Mouse (Mus musculus): ENCODE data around the gene BC051019. TPM values are rescaled to one million over a fixed set of nuclear protein-coding genes. Genes with fewer than 3 reads are reported as not detected.

Gene BC051019
- polyA plus RNA-seq, 1 experiment from 2014 or later = 0.17 TPM

GRCm38 (mm10) chr7:109739822-109740370 lies 16.2 kb upstream of the BC051019 start:
- H3K4me3 ChIP-seq = no peak overlapping the region
- DNase-seq (ENCODE audit: low spot score) = no peak
- H3K36me3 ChIP-seq (replicated peaks) = peaks cover 23% of the 10 kb centered on the region
- H3K27ac ChIP-seq (replicated peaks) = no peak overlapping the region
- H3K27me3 ChIP-seq (replicated peaks; ENCODE audit: low read depth, poor library complexity, severe bottlenecking) = no peaks in the 10 kb centered on the region
- H3K4me1 ChIP-seq = no peaks in the 10 kb centered on the region
- 81% methylated on average over 5 of the region's 5 CpGs for WGBS
- no peaks in the 10 kb centered on the region for H3K9me3 ChIP-seq

GRCm38 (mm10) chr7:109734806-109735205 lies 11.2 kb upstream of the BC051019 start:
- 92% methylated on average over 4 of the region's 4 CpGs for WGBS
- Histone ChIP-seq H3K4me3 (no peak overlapping the region), H3K36me3 (replicated peaks) (0 out of 2 replicates have a peak, but pooled peaks cover 7% of the 10 kb centered on the region), H3K9me3 (no peaks in the 10 kb centered on the region), H3K27me3 (replicated peaks; ENCODE audit: low read depth, poor library complexity, severe bottlenecking) (no peaks in the 10 kb centered on the region), H3K27ac (replicated peaks) (no peak overlapping the region), H3K4me1 (peaks cover 15% of the 10 kb centered on the region)
- DNase-seq (ENCODE audit: low spot score) = no peak

- Histone ChIP-seq H3K27ac (replicated peaks) (no peak within 1 kb of the TSS), H3K4me3 (no peak within 1 kb of the TSS), H3K27me3 (replicated peaks; ENCODE audit: low read depth, poor library complexity, severe bottlenecking) (no peaks in the 10 kb centered on the region), H3K9me3 (no peaks in the 10 kb centered on the region), H3K36me3 (replicated peaks) (0 out of 2 replicates have a peak, but pooled peaks cover 4% of the 10 kb centered on the region), H3K4me1 (peaks cover 19% of the 10 kb centered on the region)
- 90% methylated on average over 5 of the region's 5 CpGs for WGBS
- no peak for DNase-seq (ENCODE audit: low spot score)
Observed at GRCm38 (mm10) chr7:109731626-109732025, 8.0 kb upstream of the BC051019 start, which contains the start of gene Ascl3. TSS of gene Ascl3 (minus strand) at chr7:109731726.

- Histone ChIP-seq H3K36me3 (replicated peaks) (no peaks in the 10 kb centered on the region), H3K4me3 (no peak overlapping the region), H3K4me1 (no peaks in the 10 kb centered on the region), H3K9me3 (no peaks in the 10 kb centered on the region), H3K27ac (replicated peaks) (no peak overlapping the region), H3K27me3 (replicated peaks; ENCODE audit: low read depth, poor library complexity, severe bottlenecking) (no peaks in the 10 kb centered on the region)
- 94% methylated on average over 8 of the region's 8 CpGs for WGBS
- DNase-seq (ENCODE audit: low spot score) = no peak
Observed at GRCm38 (mm10) chr7:109723114-109723513, 536 bp downstream of the BC051019 start.

GRCm38 (mm10) chr7:109722618-109723017 lies 1.0 kb downstream of the BC051019 start:
- no peak for DNase-seq (ENCODE audit: low spot score)
- no peak overlapping the region for H3K27ac ChIP-seq (replicated peaks)
- no peak overlapping the region for H3K4me3 ChIP-seq
- no peaks in the 10 kb centered on the region for H3K36me3 ChIP-seq (replicated peaks)
- 92% methylated on average over 2 of the region's 2 CpGs for WGBS
- no peaks in the 10 kb centered on the region for H3K4me1 ChIP-seq
- H3K9me3 ChIP-seq = no peaks in the 10 kb centered on the region
- no peaks in the 10 kb centered on the region for H3K27me3 ChIP-seq (replicated peaks; ENCODE audit: low read depth, poor library complexity, severe bottlenecking)

- Histone ChIP-seq H3K9me3 (no peaks in the 10 kb centered on the region), H3K36me3 (replicated peaks) (no peaks in the 10 kb centered on the region), H3K27ac (replicated peaks) (no peak overlapping the region), H3K4me1 (no peaks in the 10 kb centered on the region), H3K4me3 (no peak overlapping the region), H3K27me3 (replicated peaks; ENCODE audit: low read depth, poor library complexity, severe bottlenecking) (no peaks in the 10 kb centered on the region)
- 69% methylated on average over 9 of the region's 9 CpGs for WGBS
- peak; percentile 20 for DNase-seq (ENCODE audit: low spot score)
Observed at GRCm38 (mm10) chr7:109719286-109719685, 4.4 kb downstream of the BC051019 start.

GRCm38 (mm10) chr7:109713434-109713982 lies 10.1 kb downstream of the BC051019 start:
- no peak for DNase-seq (ENCODE audit: low spot score)
- Histone ChIP-seq H3K9me3 (no peaks in the 10 kb centered on the region), H3K27ac (replicated peaks) (no peak overlapping the region), H3K4me1 (no peaks in the 10 kb centered on the region; the same call in 1 of the 2 replicates), H3K27me3 (replicated peaks; ENCODE audit: low read depth, poor library complexity, severe bottlenecking) (no peaks in the 10 kb centered on the region), H3K36me3 (replicated peaks) (peaks cover 47% of the 10 kb centered on the region), H3K4me3 (no peak overlapping the region)
- 92% methylated on average over 2 of the region's 2 CpGs for WGBS

GRCm38 (mm10) chr7:109712198-109712597 lies 11.5 kb downstream of the BC051019 start:
- Histone ChIP-seq H3K4me3 (no peak overlapping the region), H3K9me3 (no peaks in the 10 kb centered on the region), H3K27ac (replicated peaks) (no peak overlapping the region), H3K27me3 (replicated peaks; ENCODE audit: low read depth, poor library complexity, severe bottlenecking) (no peaks in the 10 kb centered on the region), H3K4me1 (no peaks in the 10 kb centered on the region; the same call in 1 of the 2 replicates), H3K36me3 (replicated peaks) (peaks cover 60% of the 10 kb centered on the region)
- no peak for DNase-seq (ENCODE audit: low spot score)
- WGBS = 93% methylated on average over 7 of the region's 7 CpGs

- WGBS = 75% methylated on average over 1 of the region's 1 CpGs
- H3K36me3 ChIP-seq (replicated peaks) = peaks cover 60% of the 10 kb centered on the region
- no peaks in the 10 kb centered on the region for H3K27me3 ChIP-seq (replicated peaks; ENCODE audit: low read depth, poor library complexity, severe bottlenecking)
- H3K9me3 ChIP-seq = no peaks in the 10 kb centered on the region
- no peak overlapping the region for H3K4me3 ChIP-seq
- no peak overlapping the region for H3K27ac ChIP-seq (replicated peaks)
- H3K4me1 ChIP-seq = no peaks in the 10 kb centered on the region; the same call in 1 of the 2 replicates
- no peak for DNase-seq (ENCODE audit: low spot score)
Observed at GRCm38 (mm10) chr7:109710069-109710468, 13.6 kb downstream of the BC051019 start.

- no peak overlapping the region for H3K27ac ChIP-seq (replicated peaks)
- no peak for DNase-seq (ENCODE audit: low spot score)
- 73% methylated on average over 3 of the region's 3 CpGs for WGBS
- H3K4me1 ChIP-seq = peaks cover 8% of the 10 kb centered on the region; the same call in 1 of the 2 replicates
- H3K4me3 ChIP-seq = no peak overlapping the region
- H3K27me3 ChIP-seq (replicated peaks; ENCODE audit: low read depth, poor library complexity, severe bottlenecking) = no peaks in the 10 kb centered on the region
- H3K36me3 ChIP-seq (replicated peaks) = peaks cover 60% of the 10 kb centered on the region
- no peaks in the 10 kb centered on the region for H3K9me3 ChIP-seq
Observed at GRCm38 (mm10) chr7:109708961-109709382, 14.7 kb downstream of the BC051019 start.

GRCm38 (mm10) chr7:109707023-109707785 lies 16.4 kb downstream of the BC051019 start:
- Histone ChIP-seq H3K27ac (replicated peaks) (no peak overlapping the region), H3K9me3 (no peaks in the 10 kb centered on the region), H3K36me3 (replicated peaks) (peaks cover 47% of the 10 kb centered on the region), H3K4me1 (peaks cover 13% of the 10 kb centered on the region), H3K4me3 (no peak overlapping the region), H3K27me3 (replicated peaks; ENCODE audit: low read depth, poor library complexity, severe bottlenecking) (peaks cover 10% of the 10 kb centered on the region)
- WGBS = 62% methylated on average over 4 of the region's 4 CpGs
- DNase-seq (ENCODE audit: low spot score) = peak; percentile 55

- H3K9me3 ChIP-seq = no peaks in the 10 kb centered on the region
- peaks cover 21% of the 10 kb centered on the region for H3K36me3 ChIP-seq (replicated peaks)
- 58% methylated on average over 3 of the region's 3 CpGs for WGBS
- peaks cover 13% of the 10 kb centered on the region for H3K4me1 ChIP-seq
- no peak for DNase-seq (ENCODE audit: low spot score)
- peak overlapping the region; percentile 69 for H3K4me3 ChIP-seq
- peak overlapping the region; percentile 94 for H3K27ac ChIP-seq (replicated peaks)
- H3K27me3 ChIP-seq (replicated peaks; ENCODE audit: low read depth, poor library complexity, severe bottlenecking) = peaks cover 11% of the 10 kb centered on the region
Observed at GRCm38 (mm10) chr7:109704461-109704860, 19.2 kb downstream of the BC051019 start.

- no peaks in the 10 kb centered on the region for H3K9me3 ChIP-seq
- H3K36me3 ChIP-seq (replicated peaks) = peaks cover 16% of the 10 kb centered on the region
- peaks cover 13% of the 10 kb centered on the region for H3K4me1 ChIP-seq
- H3K27me3 ChIP-seq (replicated peaks; ENCODE audit: low read depth, poor library complexity, severe bottlenecking) = peaks cover 11% of the 10 kb centered on the region
- DNase-seq (ENCODE audit: low spot score) = no peak
- H3K27ac ChIP-seq (replicated peaks) = peak overlapping the region; percentile 94
- 2% methylated on average over 17 of the region's 17 CpGs for WGBS
- peak overlapping the region; percentile 69 for H3K4me3 ChIP-seq
Observed at GRCm38 (mm10) chr7:109704016-109704377, 19.7 kb downstream of the BC051019 start.

All from embryonic facial prominence, embryonic 10.5 days (tissue).